ENCODE assay signal across 1 mouse cellular context in genomic region chr2:132006561-132007474, GRCm38 (mm10).
TF ChIP-seq lines count a peak whose summit lies in the region.

No protein-coding gene starts in this region.

TF ChIP-seq in CH12.LX, 34 proteins besides CTCF, POLR2A, EP300 and RAD21 (continued from another document):
- TF ChIP-seq UBTF (IDR thresholded peaks at IDR 0.05; ENCODE audit: low read depth, low read length) (no peak), POLR2AphosphoS2 (IDR thresholded peaks at IDR 0.05; ENCODE audit: low read depth, low read length) (no peak), MAFK (IDR thresholded peaks at IDR 0.05; ENCODE audit: insufficient replicate concordance, low read length) (peak; percentile 45; the same call in 1 of the 2 replicates), ZNF384 (IDR thresholded peaks at IDR 0.05; ENCODE audit: low read depth, low read length) (no peak), BHLHE40 (IDR thresholded peaks at IDR 0.05; ENCODE audit: low read depth, low read length) (peak; percentile 86), TCF12 (IDR thresholded peaks at IDR 0.05; ENCODE audit: low read depth, low read length) (peak; percentile 34; the same call in 1 of the 2 replicates)
